Mouse (Mus musculus): ENCODE results near the gene Lztr1.

DNA sequence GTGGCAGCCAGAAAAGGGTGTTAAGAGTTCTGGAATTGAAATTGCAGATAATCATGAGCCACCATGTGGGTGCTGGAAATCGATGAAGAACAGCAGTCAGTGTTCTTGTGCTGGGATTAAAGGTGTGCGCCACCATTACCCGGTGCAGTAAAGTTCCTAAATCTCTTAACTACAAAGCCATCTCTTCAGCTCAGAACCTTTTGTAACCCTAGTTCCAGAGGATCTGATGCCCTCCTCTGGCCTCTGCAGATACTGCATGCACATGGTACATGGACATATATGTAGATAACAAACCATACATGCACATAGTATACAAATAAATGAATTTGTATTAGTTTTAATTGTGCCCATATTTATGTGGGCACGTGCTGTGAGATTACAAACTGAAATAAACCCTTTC, 48.2 kb upstream of the Lztr1 start:
- TF ChIP-seq POLR2A (IDR thresholded peaks at IDR 0.05; ENCODE audit: insufficient read depth, low read depth, low read length) (no peak), CTCF (IDR thresholded peaks at IDR 0.05) (peak; percentile 64), EP300 (IDR thresholded peaks at IDR 0.05; ENCODE audit: insufficient read depth, low read depth, low read length) (no peak)
